Mouse (Mus musculus) Patski (cell line): ENCODE measurements around the gene Clcn1. TPM values are rescaled to one million over a fixed set of nuclear protein-coding genes. Genes with fewer than 3 reads are reported as not detected.

ENCODE experiments used
- ATAC-seq: fragments of 100-300 bp; one replicate; pipeline ENCODE4 v1.8.0; 2021
- CTCF ChIA-PET: fragments of 350-600 bp; sonication (Branson Sonifier 250); formaldehyde crosslinking; loops from one replicate; lab custom pipeline; 2022; ENCODE audit warnings: inconsistent platforms; lab: Charles Lee
- POLR2A ChIA-PET: fragments of 350-600 bp; sonication (Branson Sonifier 250); formaldehyde crosslinking; loops from one replicate; lab custom pipeline; 2022; ENCODE audit warnings: antibody characterized with exemption, inconsistent platforms; lab: Charles Lee
- DNase-seq: peaks from one replicate; pipeline ENCODE4 v3.0.0-alpha.2; 2011; ENCODE audit warnings: low read depth, low spot score
- H3K27me3 ChIP-seq: fragments of 371-371 bp; one replicate; pipeline ENCODE4 v1.5.1; 2021
- CTCF ChIP-seq: fragments of 100-300 bp; IDR thresholded peaks from one replicate; pipeline ENCODE4 v1.5.1; 2021
- in situ Hi-C: fragments of 300-500 bp; cut with MboI; formaldehyde crosslinking; loops from 3 replicates; pipeline ENCODE4 v1.11.1; 2018; ENCODE audit warnings: low pct_unique_long_range_greater_than_20kb, mixed read lengths
- polyA plus RNA-seq: library from polyadenylated mRNA; unstranded; gene quantifications from one replicate; pipeline ENCODE4 v1.2.3, GENCODE M21; 2021

The Clcn1 gene
- polyA plus RNA-seq, 1 experiment from 2014 or later, result 0.21 TPM

DNA sequence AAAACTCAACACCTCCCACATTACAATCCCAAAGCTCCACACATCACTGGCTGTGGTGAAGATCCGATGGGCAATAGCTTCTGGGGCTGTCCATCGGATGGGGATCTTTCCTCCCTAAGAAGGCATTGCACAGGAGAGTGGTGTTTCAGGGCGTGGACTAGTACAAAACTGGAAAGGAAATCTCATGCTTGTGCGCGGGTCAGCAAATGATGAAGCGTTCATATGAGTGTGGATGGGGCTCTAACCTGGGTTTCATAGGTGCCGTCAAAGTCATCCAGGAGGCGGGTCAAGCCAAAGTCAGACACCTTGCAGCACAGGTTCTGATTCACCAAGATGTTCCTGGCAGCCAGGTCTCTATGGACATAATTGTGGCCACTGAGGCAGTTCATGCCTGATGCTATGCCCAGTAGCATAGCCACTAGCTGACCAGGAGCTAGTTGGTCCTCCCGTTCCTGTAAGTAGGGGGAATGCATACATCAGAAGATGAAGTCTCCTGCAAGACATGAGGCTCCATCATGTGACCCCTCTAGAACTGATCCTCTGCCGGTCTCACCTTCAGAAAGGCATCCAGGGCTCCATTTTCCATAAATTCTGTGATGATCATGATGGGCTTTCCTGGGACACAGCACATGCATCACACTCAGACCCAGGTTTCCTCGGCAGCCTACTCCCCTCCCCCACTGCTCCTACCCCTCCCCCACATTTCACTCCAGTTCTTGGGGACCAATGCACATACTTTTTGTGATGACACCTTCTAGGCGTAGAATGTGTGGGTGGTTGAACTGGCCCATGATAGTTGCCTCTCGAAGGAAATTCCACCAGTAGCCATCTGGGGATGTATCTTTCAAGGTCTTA lies 74.8 kb downstream of the Clcn1 start:
- H3K27me3 ChIP-seq, result no peaks in the 10 kb centered on the region
- CTCF ChIA-PET, result interaction anchor here (1.6 kb wide), 1 partner anchor 13 kb away, joined by 5 read pairs; no protein-coding TSS in a partner anchor
- TF ChIP-seq CTCF, result no peak
- in situ Hi-C loops, result no loop called here
- no peak for DNase-seq
- ATAC-seq, result no peak
- POLR2A ChIA-PET, result interaction anchor here (0.9 to 1.7 kb wide), 5 partner anchors 9 to 64 kb away, joined by 3 to 5 read pairs (median 4); no protein-coding TSS in a partner anchor

DNA sequence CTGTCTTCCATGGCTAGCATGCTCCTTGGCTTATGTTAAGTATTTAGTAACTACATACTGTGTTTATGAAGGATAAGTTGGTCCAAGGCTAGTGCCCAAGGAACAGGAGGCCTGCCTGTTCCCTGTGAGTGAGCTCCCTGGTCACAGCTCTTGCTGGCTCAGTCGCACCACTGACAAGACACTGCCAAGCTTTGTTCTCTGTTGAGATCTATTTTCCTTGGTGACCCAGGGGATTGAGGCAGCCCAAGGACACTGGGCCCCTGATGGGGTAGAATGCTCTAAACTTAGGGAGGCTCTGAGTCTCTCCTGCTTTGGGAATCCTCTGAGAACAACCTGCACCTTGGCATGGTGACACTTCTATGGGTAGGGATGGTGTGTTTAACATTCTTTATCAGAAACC lies 75.6 kb downstream of the Clcn1 start:
- POLR2A ChIA-PET, result interaction anchor here (0.6 to 1.2 kb wide), 4 partner anchors 10 to 65 kb away, joined by 3 to 4 read pairs (median 4); no protein-coding TSS in a partner anchor
- no peak for TF ChIP-seq CTCF
- in situ Hi-C loops, result no loop called here
- DNase-seq (no peak), ATAC-seq (peak; percentile 11)
- H3K27me3 ChIP-seq, result no peaks in the 10 kb centered on the region
- CTCF ChIA-PET, result interaction anchor here (1.2 to 2.1 kb wide), 3 partner anchors 14 to 19 kb away, joined by 3 to 5 read pairs (median 5); no protein-coding TSS in a partner anchor

DNA sequence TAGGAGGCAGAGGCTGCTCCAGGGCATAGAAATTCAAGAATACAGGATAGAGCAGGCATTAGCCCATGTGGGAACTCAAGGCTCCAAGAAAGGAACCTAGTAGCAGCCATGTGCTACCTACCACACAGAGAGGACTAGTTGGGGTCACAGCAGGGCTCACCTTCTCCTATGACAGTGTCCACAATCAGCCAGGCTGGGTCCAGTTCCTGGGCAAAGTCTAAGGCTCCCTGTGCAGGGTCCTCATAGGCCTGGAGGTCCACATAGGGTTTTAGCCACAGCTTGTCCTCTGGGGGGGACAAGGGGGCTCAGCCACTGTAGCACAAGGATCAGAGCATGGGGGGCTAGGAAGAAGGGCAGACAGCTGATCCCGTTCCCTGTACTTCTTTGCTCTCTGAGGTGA lies 76.0 kb downstream of the Clcn1 start:
- TF ChIP-seq CTCF, result no peak
- DNase-seq, result no peak
- no peaks in the 10 kb centered on the region for H3K27me3 ChIP-seq
- ChIA-PET CTCF (interaction anchor here (1.2 to 2.1 kb wide), 4 partner anchors 10 to 18 kb away, joined by 3 to 7 read pairs (median 5); partner anchors contain the start of gene Epha1), POLR2A (interaction anchor here (0.6 to 1.2 kb wide), 5 partner anchors 8 to 65 kb away, joined by 3 to 4 read pairs (median 4); no protein-coding TSS in a partner anchor)
- in situ Hi-C loops, result no loop called here
- no peak for ATAC-seq

DNA sequence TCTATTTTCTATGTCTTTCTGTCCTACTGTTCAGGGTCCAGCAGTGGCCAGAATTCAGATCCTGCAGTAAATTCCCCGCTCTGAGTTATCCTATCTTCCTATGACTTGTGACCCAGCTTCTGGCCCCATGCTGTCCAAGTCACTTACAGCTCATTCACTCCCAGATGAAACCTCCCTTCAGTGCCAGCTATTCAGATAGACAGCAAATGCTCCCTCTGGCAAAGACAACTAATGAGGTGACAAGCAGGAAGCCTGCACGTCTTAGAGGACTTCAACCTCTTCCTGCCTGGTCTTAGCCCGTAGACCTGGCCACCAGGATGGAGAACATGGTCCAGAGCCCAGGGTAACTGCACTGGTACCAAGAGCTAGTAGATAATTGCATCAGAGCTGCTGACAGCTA lies 76.5 kb downstream of the Clcn1 start:
- ATAC-seq, result no peak
- no peaks in the 10 kb centered on the region for H3K27me3 ChIP-seq
- TF ChIP-seq CTCF, result no peak
- DNase-seq, result no peak
- CTCF ChIA-PET, result interaction anchor here (1.2 to 2.1 kb wide), 3 partner anchors 10 to 18 kb away, joined by 3 to 7 read pairs (median 5); partner anchors contain the start of gene Epha1
- POLR2A ChIA-PET, result interaction anchor here (1.1 to 1.2 kb wide), 3 partner anchors 8 to 14 kb away, joined by 3 to 6 read pairs (median 4); no protein-coding TSS in a partner anchor
- in situ Hi-C loops, result no loop called here

DNA sequence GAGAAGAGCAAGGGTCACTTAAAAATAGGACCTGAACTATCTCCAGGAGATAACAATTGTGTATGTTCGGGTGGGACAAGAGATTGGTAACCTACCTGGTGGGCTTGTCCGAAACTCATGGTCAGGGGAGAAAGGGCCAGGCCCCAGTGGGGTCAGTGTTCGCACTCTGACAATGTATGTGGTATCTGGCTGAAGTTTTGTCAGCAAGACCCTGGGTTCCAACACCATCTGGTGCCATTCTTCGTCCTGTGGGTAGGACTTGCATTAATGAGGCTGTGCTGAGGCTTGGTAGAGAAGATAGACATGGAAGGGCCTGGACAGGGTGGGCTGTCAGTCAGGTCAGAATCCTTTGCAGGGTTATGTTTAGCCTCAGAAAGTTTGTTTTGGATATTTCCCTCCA lies 77.6 kb downstream of the Clcn1 start:
- TF ChIP-seq CTCF, result no peak
- in situ Hi-C loops, result no loop called here
- POLR2A ChIA-PET, result interaction anchor here (1.2 to 1.3 kb wide), 2 partner anchors 11 to 14 kb away, joined by 3 to 6 read pairs; no protein-coding TSS in a partner anchor
- DNase-seq (no peak), ATAC-seq (no peak)
- CTCF ChIA-PET, result interaction anchor here (1.3 to 2.1 kb wide), 3 partner anchors 9 to 17 kb away, joined by 4 to 7 read pairs (median 5); partner anchors contain the start of gene Epha1
- H3K27me3 ChIP-seq, result no peaks in the 10 kb centered on the region

DNA sequence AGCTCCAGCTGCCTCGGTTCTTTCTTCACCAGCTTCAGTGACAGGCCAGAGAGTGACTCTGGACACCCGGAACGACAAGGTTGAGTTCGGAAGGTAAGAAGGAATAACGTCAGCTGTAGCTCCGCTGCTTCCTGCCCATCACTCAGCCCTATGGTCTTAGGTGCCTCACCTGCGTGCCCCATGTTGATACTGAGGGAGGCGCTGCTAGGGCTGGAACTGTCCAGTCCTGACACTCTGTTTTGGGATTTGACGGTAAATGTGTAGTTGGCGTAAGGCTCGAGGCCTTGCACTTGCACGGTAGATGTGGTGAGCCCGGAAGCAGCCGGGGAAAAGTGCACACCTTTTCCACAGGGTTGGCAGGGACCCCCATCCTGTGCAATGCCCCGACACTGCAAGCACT lies 78.1 kb downstream of the Clcn1 start:
- in situ Hi-C loops, result no loop called here
- H3K27me3 ChIP-seq, result no peaks in the 10 kb centered on the region
- ChIA-PET POLR2A (interaction anchor here (1.3 kb wide), 1 partner anchor 12 kb away, joined by 3 read pairs; no protein-coding TSS in a partner anchor), CTCF (interaction anchor here (1.3 kb wide), 1 partner anchor 9 kb away, joined by 4 read pairs; no protein-coding TSS in a partner anchor)
- no peak for ATAC-seq
- DNase-seq, result no peak
- TF ChIP-seq CTCF, result no peak

DNA sequence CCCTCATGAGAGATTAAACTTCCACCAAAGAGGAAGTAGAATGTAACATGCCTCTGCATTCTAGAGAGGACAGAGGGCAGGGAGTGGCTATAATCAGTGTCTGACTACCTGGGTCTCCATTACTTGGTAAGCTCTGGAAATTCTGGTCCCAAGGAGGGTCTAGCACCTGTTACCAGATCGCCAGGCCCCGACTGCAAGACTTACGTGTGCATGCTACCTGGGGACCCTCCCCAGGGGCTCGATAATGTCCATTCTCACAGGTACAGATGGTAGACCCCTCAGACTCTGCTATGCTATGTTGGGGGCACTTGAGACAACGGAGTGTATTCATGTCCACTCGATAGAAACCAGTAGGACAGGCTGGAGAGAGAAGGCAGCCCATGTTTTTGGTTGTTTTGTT lies 78.7 kb downstream of the Clcn1 start:
- TF ChIP-seq CTCF, result no peak
- in situ Hi-C loops, result no loop called here
- ChIA-PET CTCF (no interaction called here), POLR2A (interaction anchor here (1.1 to 1.3 kb wide), 2 partner anchors 10 to 12 kb away, joined by 3 read pairs; no protein-coding TSS in a partner anchor)
- no peak for ATAC-seq
- H3K27me3 ChIP-seq, result no peaks in the 10 kb centered on the region
- no peak for DNase-seq

Other genes with a start within 250 kb of the Clcn1 start
- not detected for gene Sva, start 248.3 kb upstream of the Clcn1 start, polyA plus RNA-seq
- gene Tas2r139, start 145.7 kb upstream of the Clcn1 start, polyA plus RNA-seq, result not detected
- not detected for gene Tas2r144, start 71.4 kb upstream of the Clcn1 start, polyA plus RNA-seq
- 52.2 TPM for gene Gstk1, start 40.8 kb upstream of the Clcn1 start, polyA plus RNA-seq
- 0.12 TPM for gene Tmem139, start 24.7 kb upstream of the Clcn1 start, polyA plus RNA-seq
- gene Casp2, start 21.7 kb upstream of the Clcn1 start, polyA plus RNA-seq, result 19.8 TPM
- gene Fam131b, start 38.0 kb downstream of the Clcn1 start, polyA plus RNA-seq, result 0.89 TPM
- 336 TPM for gene Zyx, start 62.9 kb downstream of the Clcn1 start, polyA plus RNA-seq
- 0.27 TPM for gene Epha1, start 86.6 kb downstream of the Clcn1 start, polyA plus RNA-seq
- not detected for gene Tas2r143, start 113.6 kb downstream of the Clcn1 start, polyA plus RNA-seq
- not detected for gene Tas2r135, start 118.7 kb downstream of the Clcn1 start, polyA plus RNA-seq
- gene Tas2r126, start 147.8 kb downstream of the Clcn1 start, polyA plus RNA-seq, result not detected
- not detected for gene Olfr458, start 178.5 kb downstream of the Clcn1 start, polyA plus RNA-seq
- not detected for gene Olfr457, start 189.7 kb downstream of the Clcn1 start, polyA plus RNA-seq
- not detected for gene Olfr456, start 200.5 kb downstream of the Clcn1 start, polyA plus RNA-seq